Mouse (Mus musculus) stomach, postnatal 0 days (tissue): ENCODE data around the gene Apba1.

Experiments used
- CTCF ChIP-seq: IDR thresholded peaks from 2 replicates; pipeline ENCODE4 v1.5.1; 2016; ENCODE audit warnings: antibody characterized with exemption, low read depth, mild to moderate bottlenecking, moderate library complexity
- EP300 ChIP-seq: optimal IDR thresholded peaks from 2 replicates; pipeline ENCODE3; 2016; ENCODE audit warnings: antibody characterized with exemption

DNA sequence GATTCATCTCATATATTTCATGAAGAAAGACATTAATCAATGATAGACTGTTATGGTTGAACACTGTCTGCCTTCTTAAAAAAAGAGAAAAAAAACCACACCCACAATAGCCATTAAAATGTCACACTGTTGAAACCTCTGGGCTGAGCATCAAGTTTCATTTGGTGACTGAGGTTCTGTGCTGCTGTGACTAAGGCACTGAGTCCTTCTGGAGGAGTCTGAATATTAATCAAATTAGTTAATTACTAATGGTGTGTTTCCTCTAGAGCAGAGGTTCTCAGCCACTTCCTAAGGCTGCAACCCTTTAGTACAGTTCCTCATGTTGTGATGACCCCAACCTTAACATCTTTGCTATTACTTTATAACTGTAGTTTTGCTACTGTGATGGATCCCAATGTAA is 20.4 kb downstream of the Apba1 start:
- no peak for TF ChIP-seq CTCF
- TF ChIP-seq EP300: no peak
